Mouse (Mus musculus): Measurements from ENCODE around the gene Pqlc2. TPM values are rescaled to one million over a fixed set of nuclear protein-coding genes. Genes with fewer than 3 reads are reported as not detected.

The Pqlc2 gene
- total RNA-seq, 2 experiments from 2014 or later, result 5.6 to 7.8 TPM

Small RNA genes within 50 kb of the gene (microRNA-seq; reads per million reads assigned to microRNA genes)
- not detected for gene Gm24245
- not detected for gene Gm25732

Other genes with a start within 250 kb of the Pqlc2 start
- not detected for gene Htr6, start 235.1 kb downstream of the Pqlc2 start, total RNA-seq (2021)
- 10 to 100 TPM; 18.5 to 29.9 TPM for gene Nbl1, start 217.7 kb downstream of the Pqlc2 start, total RNA-seq (2021)
- gene Minos1, start 179.6 kb downstream of the Pqlc2 start, total RNA-seq (2021), result 100 to 1,000 TPM; 310 to 342 TPM
- gene Capzb, start 117.8 kb downstream of the Pqlc2 start, total RNA-seq (2021), result 100 to 1,000 TPM; 416 to 422 TPM
- 10 to 100 TPM; 32.5 to 34.9 TPM for gene Akr7a5, start within 50 bp of the Pqlc2 start, total RNA-seq (2021)
- gene Mrto4, start 41.9 kb upstream of the Pqlc2 start, total RNA-seq (2021), result 10 to 100 TPM; 30.5 to 31.4 TPM
- 10 to 100 TPM; 28.7 to 32.7 TPM for gene Emc1, start 41.9 kb upstream of the Pqlc2 start, total RNA-seq (2021)
- 100 to 1,000 TPM; 109 to 115 TPM for gene Ubr4, start 41.9 kb upstream of the Pqlc2 start, total RNA-seq (2021)
- 1 to 10 TPM; 1.4 to 2.4 TPM for gene Iffo2, start 219.8 kb upstream of the Pqlc2 start, total RNA-seq (2021)